Mouse (Mus musculus) liver, embryonic 14.5 days (tissue): ENCODE data around the gene Nebl.

Experiments
- CTCF ChIP-seq: IDR thresholded peaks from 2 replicates; pipeline ENCODE4 v1.5.1; 2016; ENCODE audit warnings: antibody characterized with exemption, low read depth, control low read depth
- EP300 ChIP-seq: IDR thresholded peaks from 2 replicates; pipeline ENCODE4 v1.6.1; 2016; ENCODE audit warnings: antibody characterized with exemption, low read depth

DNA sequence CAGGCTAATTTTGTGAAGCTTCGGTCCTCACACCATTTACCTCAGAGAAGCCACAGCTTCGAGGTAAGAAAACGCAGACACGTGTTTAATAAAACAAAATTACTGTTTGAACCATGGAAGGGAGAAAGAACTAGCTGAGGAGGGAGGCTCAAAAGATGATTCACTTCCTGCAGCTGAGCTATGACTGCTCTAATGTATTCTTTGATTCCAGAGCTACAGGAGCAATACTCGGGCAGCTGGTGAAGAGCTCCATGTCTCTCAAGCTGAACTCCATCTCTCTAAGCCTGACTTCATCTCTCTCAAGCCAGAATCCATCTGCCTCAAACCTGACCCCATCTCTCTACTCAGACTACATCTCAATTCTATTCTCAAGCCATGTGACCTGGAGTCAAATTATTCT, 41.0 kb downstream of the Nebl start:
- TF ChIP-seq CTCF = no peak
- TF ChIP-seq EP300 = no peak
